In genomic region chr1:39091638-39092037, GRCm38 (mm10) we compare ENCODE assay signal across 24 mouse cellular contexts.
DNase-seq lines count a peak whose midpoint lies in the region; ATAC-seq and TF ChIP-seq lines count a peak whose summit lies in the region.
"Had no signal": no experiment of that assay in that cellular context is flagged by ENCODE, and none has a peak within 500 bp of the region (broad histone marks: within the 10 kb centered on the region; RNA-seq: fewer than 3 reads in every experiment).

No protein-coding gene starts in this region.

- H3K9ac ChIP-seq in intestine, embryonic 16.5 days (ENCODE audit: low read depth, low read length), result no peak overlapping the region
- H3K9ac ChIP-seq in intestine, embryonic 15.5 days, result no peak overlapping the region
- H3K9ac ChIP-seq in stomach, postnatal 0 days (ENCODE audit: low read length), result no peak overlapping the region
- H3K9ac ChIP-seq: forebrain, postnatal 0 days; heart, embryonic 13.5 days; hindbrain, embryonic 12.5 days; hindbrain, embryonic 15.5 days had no signal

- no peaks in the 10 kb centered on the region for H3K27me3 ChIP-seq in intestine, embryonic 16.5 days (replicated peaks; ENCODE audit: control insufficient read depth, insufficient read depth, low read length)
- H3K27me3 ChIP-seq in intestine, embryonic 15.5 days (replicated peaks), result no peaks in the 10 kb centered on the region
- H3K27me3 ChIP-seq in stomach, postnatal 0 days (ENCODE audit: control insufficient read depth, insufficient read depth, low read length), result no peaks in the 10 kb centered on the region
- H3K27me3 ChIP-seq: CH12.LX; heart, embryonic 13.5 days; hindbrain, embryonic 12.5 days; hindbrain, embryonic 15.5 days; Patski had no signal

- H3K4me1 ChIP-seq in intestine, embryonic 16.5 days (ENCODE audit: control insufficient read depth, insufficient read depth, low read length), result no peaks in the 10 kb centered on the region
- no peaks in the 10 kb centered on the region for H3K4me1 ChIP-seq in intestine, embryonic 15.5 days (replicated peaks)
- H3K4me1 ChIP-seq in stomach, postnatal 0 days (replicated peaks; ENCODE audit: control insufficient read depth, insufficient read depth), result no peaks in the 10 kb centered on the region
- H3K4me1 ChIP-seq: hindbrain, embryonic 12.5 days; hindbrain, embryonic 15.5 days had no signal

- H3K9me3 ChIP-seq in intestine, embryonic 16.5 days (ENCODE audit: control insufficient read depth, low read length), result no peaks in the 10 kb centered on the region
- H3K9me3 ChIP-seq in intestine, embryonic 15.5 days, result no peaks in the 10 kb centered on the region
- no peaks in the 10 kb centered on the region for H3K9me3 ChIP-seq in stomach, postnatal 0 days (ENCODE audit: control insufficient read depth, low read length)
- H3K9me3 ChIP-seq: G1E; heart, embryonic 13.5 days; hindbrain, embryonic 12.5 days; hindbrain, embryonic 15.5 days had no signal

- H3K36me3 ChIP-seq in intestine, embryonic 16.5 days (ENCODE audit: control insufficient read depth, insufficient read depth, low read length), result no peaks in the 10 kb centered on the region
- no peaks in the 10 kb centered on the region for H3K36me3 ChIP-seq in intestine, embryonic 15.5 days
- no peaks in the 10 kb centered on the region for H3K36me3 ChIP-seq in stomach, postnatal 0 days (ENCODE audit: control insufficient read depth, insufficient read depth, low read length)
- H3K36me3 ChIP-seq: G1E; heart, embryonic 13.5 days; hindbrain, embryonic 12.5 days; hindbrain, embryonic 15.5 days had no signal

- H3K27ac ChIP-seq in intestine, embryonic 16.5 days (ENCODE audit: low read length), result no peak overlapping the region
- H3K27ac ChIP-seq in intestine, embryonic 15.5 days, result no peak overlapping the region
- no peak overlapping the region for H3K27ac ChIP-seq in stomach, postnatal 0 days (replicated peaks)
- H3K27ac ChIP-seq: heart, embryonic 13.5 days; hindbrain, embryonic 12.5 days; hindbrain, embryonic 15.5 days had no signal

- H3K4me2 ChIP-seq in intestine, embryonic 16.5 days (ENCODE audit: low read depth, low read length), result no peak overlapping the region
- H3K4me2 ChIP-seq in intestine, embryonic 15.5 days (replicated peaks), result no peak overlapping the region
- no peak overlapping the region for H3K4me2 ChIP-seq in stomach, postnatal 0 days (replicated peaks; ENCODE audit: low read depth)
- H3K4me2 ChIP-seq: heart, embryonic 13.5 days; hindbrain, embryonic 12.5 days; hindbrain, embryonic 15.5 days had no signal

- H3K4me3 ChIP-seq in intestine, embryonic 16.5 days (ENCODE audit: low read length), result no peak overlapping the region
- H3K4me3 ChIP-seq in intestine, embryonic 15.5 days (replicated peaks), result no peak overlapping the region
- H3K4me3 ChIP-seq in stomach, postnatal 0 days (ENCODE audit: low read depth, low read length), result no peak overlapping the region
- H3K4me3 ChIP-seq: heart, embryonic 13.5 days; hindbrain, embryonic 12.5 days; hindbrain, embryonic 15.5 days had no signal

- no peak for TF ChIP-seq CTCF in stomach, postnatal 0 days (IDR thresholded peaks at IDR 0.05; ENCODE audit: low read depth)

- WGBS in intestine, embryonic 16.5 days, result 83% methylated on average over 3 of the region's 3 CpGs
- 84% methylated on average over 3 of the region's 3 CpGs for WGBS in intestine, embryonic 15.5 days
- WGBS in stomach, postnatal 0 days, result 81% methylated on average over 3 of the region's 3 CpGs

- ATAC-seq in intestine, embryonic 16.5 days, result peak; percentile 52
- no peak for ATAC-seq in intestine, embryonic 15.5 days
- no peak for ATAC-seq in stomach, postnatal 0 days (ENCODE audit: low FRiP score, low TSS enrichment)
- ATAC-seq: forebrain, embryonic 14.5 days; forebrain, postnatal 0 days; Patski had no signal

- TF ChIP-seq EP300 in stomach, postnatal 0 days (optimal IDR thresholded peaks at IDR 0.05), result no peak

- DNase-seq in kidney, adult 8-10 months, result peak; percentile 38 to 54
- DNase-seq in kidney, postnatal 14 days, result no peak
- DNase-seq in kidney, postnatal 36 days, result peak; percentile 51 to 57
- no peak for DNase-seq in kidney, adult 18-20 months
- DNase-seq in stomach, postnatal 0 days (ENCODE audit: low spot score), result peak; percentile 4
- DNase-seq: adrenal gland, postnatal 10 days; adrenal gland, postnatal 36 days; B cell, adult 2 months; cerebellum, adult 18-20 months; cerebellum, adult 9-10 months; cerebellum, postnatal 14 days; forebrain, postnatal 0 days; gastrocnemius, postnatal 25 days; heart, adult 18-20 months; heart, postnatal 14 days had no signal

Comparison
In these comparisons a context has a peak if more than half of its experiments do, and no peak if none do; other contexts are left out.
1. DNase-seq: peak in kidney, adult 8-10 months (2 of 2), kidney, postnatal 36 days (2 of 2) and stomach, postnatal 0 days (single experiment); none in kidney, postnatal 14 days (single experiment) and kidney, adult 18-20 months (single experiment).